Mouse (Mus musculus) liver, embryonic 14.5 days (tissue): ENCODE results near the gene Smchd1. TPM values are rescaled to one million over a fixed set of nuclear protein-coding genes. Genes with fewer than 3 reads are reported as not detected.

Source experiments
- ATAC-seq: fragments of 200-750 bp; cut with Nextera tagmentation; 2 replicates; pipeline ENCODE4 v1.8.0; 2017; ENCODE audit warnings: moderate number of reproducible peaks, mild to moderate bottlenecking, moderate library complexity; ENCODE audit not compliant: insufficient read depth
- DNase-seq, 3 experiments: peaks; one replicate each; pipeline ENCODE4 v3.0.0-alpha.2; 2012 to 2013; ENCODE audit warnings: low read depth in 3 of 3, low spot score in 3 of 3
- H3K27ac ChIP-seq: fragments of 300-500 bp; sonication (generic); 2 replicates; pipeline ENCODE4 v1.5.1; 2014; ENCODE audit warnings: moderate library complexity, mild to moderate bottlenecking, control low read depth, inconsistent platforms
- H3K27me3 ChIP-seq: fragments of 300-500 bp; sonication (generic); 2 replicates; pipeline ENCODE4 v1.6.1; 2014; ENCODE audit warnings: mild to moderate bottlenecking, low read length, moderate library complexity; ENCODE audit not compliant: control insufficient read depth, insufficient read depth
- H3K36me3 ChIP-seq: fragments of 300-500 bp; sonication (generic); replicated peaks from 2 replicates; pipeline ENCODE4 v1.6.1; 2014; ENCODE audit warnings: low read depth; ENCODE audit not compliant: control insufficient read depth, insufficient read depth
- H3K4me1 ChIP-seq, 2 experiments: fragments of 200-500 bp in 1 of 2; fragments of 300-500 bp in 1 of 2; sonication (generic) in 1 of 2; replicated peaks; 2 replicates each; pipeline ENCODE4 v1.6.1; 2012 to 2014; ENCODE audit warnings: antibody characterized with exemption in 1 of 2, inconsistent platforms in 1 of 2, low read length in 1 of 2; ENCODE audit not compliant: control insufficient read depth in 2 of 2, insufficient read depth in 2 of 2
- H3K4me2 ChIP-seq: fragments of 300-500 bp; sonication (generic); 2 replicates; pipeline ENCODE4 v1.6.1; 2014; ENCODE audit warnings: low read depth, mild to moderate bottlenecking, control low read depth, moderate library complexity
- H3K4me3 ChIP-seq, 2 experiments: fragments of 200-500 bp in 1 of 2; fragments of 300-500 bp in 1 of 2; sonication (generic) in 1 of 2; 2 replicates each; pipeline ENCODE4 v1.5.1; 2012 to 2014; ENCODE audit warnings: low read depth in 2 of 2, low read length in 2 of 2, mild to moderate bottlenecking in 2 of 2, control low read depth in 1 of 2, inconsistent platforms in 1 of 2, moderate library complexity in 1 of 2; ENCODE audit not compliant: insufficient read depth in 1 of 2
- H3K9ac ChIP-seq: fragments of 300-500 bp; sonication (generic); replicated peaks from 2 replicates; pipeline ENCODE4 v1.6.1; 2014; ENCODE audit warnings: mild to moderate bottlenecking, control low read depth, moderate library complexity
- H3K9me3 ChIP-seq: fragments of 300-500 bp; sonication (generic); 2 replicates; pipeline ENCODE4 v1.6.1; 2016; ENCODE audit warnings: low read length, mixed read lengths; ENCODE audit not compliant: control insufficient read depth
- CTCF ChIP-seq: IDR thresholded peaks from 2 replicates; pipeline ENCODE4 v1.5.1; 2016; ENCODE audit warnings: antibody characterized with exemption, low read depth, control low read depth
- EP300 ChIP-seq: IDR thresholded peaks from 2 replicates; pipeline ENCODE4 v1.6.1; 2016; ENCODE audit warnings: antibody characterized with exemption, low read depth
- WGBS: fragments of 180-500 bp; shearing (Covaris S2); extraction: QIAGEN DNeasy Blood & Tissue Kit; methylation state at CpG from one replicate; pipeline ENCODE4 v1.1.7; 2014; ENCODE audit not compliant: insufficient replicate concordance; 5-methylcytosine and 5-hydroxymethylcytosine counted together
- polyA plus RNA-seq, 2 experiments: library from polyadenylated mRNA; depleted of rRNA in 1 of 2; stranded (reverse) in 1 of 2; unstranded in 1 of 2; fragments of >200 nt; fragmentation: Nextera tagmentation in 1 of 2; extraction: Ambion mirVana in 1 of 2; gene quantifications; 2 replicates each; pipeline versions ENCODE4 v1.2.1 to v1.2.3; 2012 to 2014

The Smchd1 gene
- polyA plus RNA-seq, 2 experiments = 19.9 to 38.0 TPM

DNA sequence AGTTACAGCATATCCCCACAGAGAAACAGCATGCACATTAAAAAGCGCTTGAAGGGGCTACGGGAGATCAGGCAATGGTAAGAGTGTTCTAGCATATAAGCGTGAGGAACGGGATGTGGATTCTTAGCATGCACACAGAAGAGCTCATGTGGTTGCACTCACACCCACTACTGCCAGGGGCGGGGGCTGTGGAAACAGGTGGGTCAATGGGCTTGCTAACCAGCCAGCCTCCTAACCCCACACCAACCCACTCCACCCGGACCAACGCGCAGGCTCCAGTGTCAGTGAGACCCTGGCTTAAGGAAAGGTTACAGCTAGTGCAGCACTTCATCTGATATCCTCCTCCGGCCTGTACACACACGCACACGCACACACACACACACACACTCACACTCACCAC lies 120.9 kb downstream of the Smchd1 start:
- Histone ChIP-seq H3K9ac (no peak overlapping the region), H3K9me3 (no peaks in the 10 kb centered on the region), H3K27me3 (no peaks in the 10 kb centered on the region), H3K4me3 (no peak overlapping the region), H3K36me3 (peaks cover 27% of the 10 kb centered on the region), H3K4me2 (no peak overlapping the region), H3K4me1 (no peaks in the 10 kb centered on the region), H3K27ac (no peak overlapping the region)
- DNase-seq (no peak), ATAC-seq (no peak)
- 88% methylated on average over 11 of the region's 11 CpGs for WGBS
- no peak for TF ChIP-seq EP300
- no peak for TF ChIP-seq CTCF

DNA sequence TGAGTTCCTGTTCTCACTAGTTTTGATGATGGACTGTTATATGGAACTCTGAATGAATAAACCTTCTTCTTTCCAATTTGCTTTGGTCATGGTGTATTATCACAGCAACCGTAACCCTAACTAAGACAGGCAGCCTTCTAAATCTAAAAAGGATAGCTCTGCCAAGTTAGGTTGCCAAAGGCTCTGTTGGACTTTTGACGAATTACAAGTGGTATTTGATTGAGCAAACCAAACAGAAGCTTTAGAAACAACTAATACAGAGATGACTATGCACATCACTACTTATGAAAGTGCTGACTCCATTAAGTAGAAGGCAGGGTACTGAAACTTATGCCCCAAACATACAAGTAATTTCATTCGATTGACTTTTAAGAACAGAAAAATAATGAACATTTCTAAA lies 127.0 kb downstream of the Smchd1 start:
- H3K36me3 ChIP-seq = peaks cover 30% of the 10 kb centered on the region
- TF ChIP-seq CTCF (no peak), EP300 (no peak)
- WGBS = 71% methylated on average over 3 of the region's 3 CpGs
- DNase-seq (no peak), ATAC-seq (no peak)
- no peaks in the 10 kb centered on the region for H3K27me3 ChIP-seq
- H3K9ac ChIP-seq = no peak overlapping the region
- no peak overlapping the region for H3K27ac ChIP-seq
- H3K4me3 ChIP-seq = no peak overlapping the region
- H3K4me1 ChIP-seq = no peaks in the 10 kb centered on the region
- no peak overlapping the region for H3K4me2 ChIP-seq
- no peaks in the 10 kb centered on the region for H3K9me3 ChIP-seq

- TF ChIP-seq CTCF (no peak), EP300 (no peak)
- no peak overlapping the region for H3K4me3 ChIP-seq
- DNase-seq = no peak
- no peak overlapping the region for H3K27ac ChIP-seq
- 68% methylated on average over 3 of the region's 3 CpGs for WGBS
- no peaks in the 10 kb centered on the region for H3K9me3 ChIP-seq
- H3K27me3 ChIP-seq = no peaks in the 10 kb centered on the region
- no peaks in the 10 kb centered on the region for H3K4me1 ChIP-seq
- no peak overlapping the region for H3K4me2 ChIP-seq
- H3K9ac ChIP-seq = no peak overlapping the region
- H3K36me3 ChIP-seq = peaks cover 3% of the 10 kb centered on the region; the same call in 1 of the 2 replicates
- ATAC-seq = no peak
These were observed 133.1 kb downstream of the Smchd1 start for GRCm38 (mm10) chr17:71342006-71342405.

DNA sequence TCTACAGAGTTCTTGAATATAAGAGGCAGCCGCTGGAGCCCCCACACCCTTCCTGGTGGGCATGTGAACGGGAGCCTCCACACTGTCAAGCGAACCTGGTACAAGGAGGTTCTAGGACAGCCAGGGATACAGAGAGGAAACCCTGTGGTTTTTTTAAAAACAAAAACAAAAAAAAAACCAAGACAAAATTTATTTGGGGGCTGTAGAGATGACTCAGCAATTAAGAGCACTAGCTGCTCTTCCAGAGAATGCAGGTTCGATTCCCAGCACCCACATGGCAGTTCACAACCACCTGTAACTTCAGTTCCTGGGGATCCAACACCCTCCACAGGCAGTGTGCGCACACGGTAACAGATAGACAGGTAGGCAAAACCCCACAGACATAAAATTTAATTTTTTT lies 136.5 kb downstream of the Smchd1 start:
- H3K9me3 ChIP-seq = no peaks in the 10 kb centered on the region
- no peak for ATAC-seq
- no peak overlapping the region for H3K4me3 ChIP-seq
- no peaks in the 10 kb centered on the region for H3K27me3 ChIP-seq
- H3K4me1 ChIP-seq = no peaks in the 10 kb centered on the region
- no peak for DNase-seq
- H3K4me2 ChIP-seq = no peak overlapping the region
- H3K9ac ChIP-seq = no peak overlapping the region
- 86% methylated on average over 6 of the region's 6 CpGs for WGBS
- no peak overlapping the region for H3K27ac ChIP-seq
- TF ChIP-seq EP300 = no peak
- no peak for TF ChIP-seq CTCF
- H3K36me3 ChIP-seq = no peaks in the 10 kb centered on the region

GRCm38 (mm10) chr17:71337546-71337945 lies 137.6 kb downstream of the Smchd1 start:
- no peak for ATAC-seq
- DNase-seq = no peak
- Histone ChIP-seq H3K4me2 (no peak overlapping the region), H3K9ac (no peak overlapping the region), H3K27ac (no peak overlapping the region), H3K4me1 (no peaks in the 10 kb centered on the region), H3K9me3 (no peaks in the 10 kb centered on the region), H3K36me3 (no peaks in the 10 kb centered on the region), H3K4me3 (no peak overlapping the region), H3K27me3 (no peaks in the 10 kb centered on the region)
- 35% methylated on average over 9 of the region's 9 CpGs for WGBS
- TF ChIP-seq CTCF (no peak), EP300 (no peak)
